Mouse (Mus musculus) lung, embryonic 15.5 days (tissue): ENCODE measurements at regions not wholly inside any gene's neighbourhood (a gene's known extent, or its start where the extent isn't known, plus 50 kb on each side); places are given as distances from the start of the nearest gene placed in this dataset.

Source experiments
- ATAC-seq: fragments of 200-750 bp; cut with Nextera tagmentation; 2 replicates; pipeline ENCODE4 v1.8.0; 2017; ENCODE audit warnings: moderate number of reproducible peaks, borderline replicate concordance; ENCODE audit not compliant: low FRiP score, low TSS enrichment; ENCODE audit errors: extremely low read depth
- H3K27ac ChIP-seq: fragments of 300-500 bp; sonication (generic); 2 replicates; pipeline ENCODE4 v1.5.1; 2015; ENCODE audit warnings: moderate library complexity, mild to moderate bottlenecking, inconsistent platforms
- H3K27me3 ChIP-seq: fragments of 300-500 bp; sonication (generic); 2 replicates; pipeline ENCODE4 v1.6.1; 2015; ENCODE audit warnings: inconsistent platforms
- H3K36me3 ChIP-seq: fragments of 300-500 bp; sonication (generic); 2 replicates; pipeline ENCODE4 v1.6.1; 2015; ENCODE audit warnings: inconsistent platforms
- H3K4me1 ChIP-seq: fragments of 300-500 bp; sonication (generic); 2 replicates; pipeline ENCODE4 v1.6.1; 2015; ENCODE audit warnings: inconsistent platforms
- H3K4me2 ChIP-seq: fragments of 300-500 bp; sonication (generic); 2 replicates; pipeline ENCODE4 v1.6.1; 2015; ENCODE audit warnings: inconsistent platforms, mild to moderate bottlenecking, moderate library complexity
- H3K4me3 ChIP-seq: fragments of 300-500 bp; sonication (generic); 2 replicates; pipeline ENCODE4 v1.5.1; 2015; ENCODE audit warnings: mild to moderate bottlenecking, inconsistent platforms
- H3K9ac ChIP-seq: fragments of 300-500 bp; sonication (generic); 2 replicates; pipeline ENCODE4 v1.6.1; 2015; ENCODE audit warnings: inconsistent platforms
- H3K9me3 ChIP-seq: fragments of 300-500 bp; sonication (generic); 2 replicates; pipeline ENCODE4 v1.6.1; 2016; ENCODE audit warnings: inconsistent platforms
- WGBS: fragments of 180-500 bp; shearing (Covaris S2); methylation state at CpG from one replicate; pipeline ENCODE4 v1.1.7; 2015; 5-methylcytosine and 5-hydroxymethylcytosine counted together

DNA sequence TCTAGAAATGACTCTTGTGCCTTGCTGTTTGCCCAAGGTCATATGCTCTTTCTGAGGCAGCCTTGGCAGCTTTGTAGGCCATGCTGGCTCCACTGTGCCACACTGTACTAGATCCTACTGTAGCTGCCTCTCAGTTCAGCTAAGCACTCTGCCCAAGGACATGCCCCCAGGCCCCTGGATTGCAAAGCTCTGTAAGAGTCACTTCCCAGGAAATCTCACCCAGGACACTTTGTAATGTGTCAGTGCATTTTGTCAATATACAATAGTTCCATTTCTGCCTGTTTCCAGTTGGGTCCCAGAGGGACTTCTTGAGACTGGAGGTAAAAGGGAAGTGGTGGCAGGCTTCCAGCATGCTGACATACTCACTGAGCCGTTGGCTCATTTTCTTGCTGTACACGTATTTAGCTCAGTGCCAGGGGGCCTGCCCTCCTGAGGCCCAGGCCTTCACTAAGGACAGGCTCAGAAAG, 287.6 kb upstream of the Eif4g2 start:
- Histone ChIP-seq H3K27ac (no peak overlapping the region), H3K4me3 (no peak overlapping the region), H3K27me3 (no peaks in the 10 kb centered on the region), H3K36me3 (no peaks in the 10 kb centered on the region), H3K9me3 (no peaks in the 10 kb centered on the region), H3K9ac (no peak overlapping the region), H3K4me1 (no peaks in the 10 kb centered on the region), H3K4me2 (no peak overlapping the region)
- 31% methylated on average over 2 of the region's 2 CpGs for WGBS
- no peak for ATAC-seq

- no peaks in the 10 kb centered on the region for H3K9me3 ChIP-seq
- WGBS: 38% methylated on average over 2 of the region's 2 CpGs
- H3K4me3 ChIP-seq: no peak overlapping the region
- no peaks in the 10 kb centered on the region for H3K4me1 ChIP-seq
- H3K27ac ChIP-seq: no peak overlapping the region
- no peak for ATAC-seq
- H3K36me3 ChIP-seq: no peaks in the 10 kb centered on the region
- no peaks in the 10 kb centered on the region for H3K27me3 ChIP-seq
- no peak overlapping the region for H3K4me2 ChIP-seq
- no peak overlapping the region for H3K9ac ChIP-seq
Observed at GRCm38 (mm10) chr7:111368296-111369004, 285.6 kb upstream of the Eif4g2 start.

- Histone ChIP-seq H3K9ac (no peak overlapping the region), H3K9me3 (no peaks in the 10 kb centered on the region), H3K4me3 (no peak overlapping the region), H3K27me3 (no peaks in the 10 kb centered on the region), H3K4me1 (no peaks in the 10 kb centered on the region), H3K4me2 (no peak overlapping the region), H3K27ac (no peak overlapping the region), H3K36me3 (no peaks in the 10 kb centered on the region)
- 69% methylated on average over 4 of the region's 4 CpGs for WGBS
- ATAC-seq: no peak
Observed at GRCm38 (mm10) chr7:111366951-111367653, 284.3 kb upstream of the Eif4g2 start.

- no peaks in the 10 kb centered on the region for H3K27me3 ChIP-seq
- no peak overlapping the region for H3K9ac ChIP-seq
- H3K4me2 ChIP-seq: no peak overlapping the region
- WGBS: 67% methylated on average over 5 of the region's 5 CpGs
- ATAC-seq: no peak
- no peaks in the 10 kb centered on the region for H3K9me3 ChIP-seq
- no peak overlapping the region for H3K4me3 ChIP-seq
- H3K4me1 ChIP-seq: no peaks in the 10 kb centered on the region
- no peaks in the 10 kb centered on the region for H3K36me3 ChIP-seq
- H3K27ac ChIP-seq: no peak overlapping the region
Observed at GRCm38 (mm10) chr7:111365384-111365783, 282.6 kb upstream of the Eif4g2 start.

- Histone ChIP-seq H3K4me2 (no peak overlapping the region), H3K9ac (no peak overlapping the region), H3K9me3 (no peaks in the 10 kb centered on the region), H3K4me3 (no peak overlapping the region), H3K36me3 (no peaks in the 10 kb centered on the region), H3K27me3 (no peaks in the 10 kb centered on the region), H3K4me1 (no peaks in the 10 kb centered on the region), H3K27ac (no peak overlapping the region)
- ATAC-seq: no peak
- WGBS: 74% methylated on average over 5 of the region's 5 CpGs
Observed at GRCm38 (mm10) chr7:111363206-111363605, 280.4 kb upstream of the Eif4g2 start.

GRCm38 (mm10) chr7:111362646-111363045, 279.8 kb upstream of the Eif4g2 start:
- H3K4me3 ChIP-seq: no peak overlapping the region
- H3K9me3 ChIP-seq: no peaks in the 10 kb centered on the region
- 71% methylated on average over 4 of the region's 4 CpGs for WGBS
- H3K36me3 ChIP-seq: no peaks in the 10 kb centered on the region
- no peak overlapping the region for H3K4me2 ChIP-seq
- no peak overlapping the region for H3K9ac ChIP-seq
- ATAC-seq: no peak
- H3K27me3 ChIP-seq: no peaks in the 10 kb centered on the region
- H3K27ac ChIP-seq: no peak overlapping the region
- H3K4me1 ChIP-seq: no peaks in the 10 kb centered on the region

GRCm38 (mm10) chr7:111355088-111355656, 272.3 kb upstream of the Eif4g2 start:
- Histone ChIP-seq H3K4me2 (no peak overlapping the region), H3K9ac (no peak overlapping the region), H3K36me3 (no peaks in the 10 kb centered on the region), H3K9me3 (no peaks in the 10 kb centered on the region), H3K4me3 (no peak overlapping the region), H3K27me3 (no peaks in the 10 kb centered on the region), H3K27ac (no peak overlapping the region), H3K4me1 (no peaks in the 10 kb centered on the region)
- 32% methylated on average over 2 of the region's 2 CpGs for WGBS
- ATAC-seq: no peak

- no peaks in the 10 kb centered on the region for H3K27me3 ChIP-seq
- no peak for ATAC-seq
- H3K4me1 ChIP-seq: no peaks in the 10 kb centered on the region
Observed at GRCm38 (mm10) chr7:111354066-111354465, 271.2 kb upstream of the Eif4g2 start.

GRCm38 (mm10) chr7:111352176-111352575, 269.3 kb upstream of the Eif4g2 start:
- ATAC-seq: no peak
- WGBS: 73% methylated on average over 2 of the region's 2 CpGs
- no peak overlapping the region for H3K4me2 ChIP-seq
- no peak overlapping the region for H3K4me3 ChIP-seq
- H3K4me1 ChIP-seq: no peaks in the 10 kb centered on the region
- H3K27ac ChIP-seq: no peak overlapping the region
- H3K27me3 ChIP-seq: no peaks in the 10 kb centered on the region
- no peaks in the 10 kb centered on the region for H3K36me3 ChIP-seq
- no peaks in the 10 kb centered on the region for H3K9me3 ChIP-seq
- H3K9ac ChIP-seq: no peak overlapping the region

More at GRCm38 (mm10) chr7:111354066-111354465, 271.2 kb upstream of the Eif4g2 start:
- Histone ChIP-seq H3K9ac (no peak overlapping the region), H3K4me3 (no peak overlapping the region), H3K9me3 (no peaks in the 10 kb centered on the region), H3K4me2 (no peak overlapping the region), H3K27ac (no peak overlapping the region), H3K36me3 (no peaks in the 10 kb centered on the region)
- WGBS: 76% methylated on average over 4 of the region's 4 CpGs

GRCm38 (mm10) chr7:111345117-111345516, 262.3 kb upstream of the Eif4g2 start:
- Histone ChIP-seq H3K27ac (no peak overlapping the region), H3K27me3 (no peaks in the 10 kb centered on the region), H3K4me2 (no peak overlapping the region), H3K9me3 (no peaks in the 10 kb centered on the region), H3K36me3 (no peaks in the 10 kb centered on the region), H3K9ac (no peak overlapping the region), H3K4me1 (no peaks in the 10 kb centered on the region), H3K4me3 (no peak overlapping the region)
- WGBS: 76% methylated on average over 1 of the region's 1 CpGs
- ATAC-seq: no peak

DNA sequence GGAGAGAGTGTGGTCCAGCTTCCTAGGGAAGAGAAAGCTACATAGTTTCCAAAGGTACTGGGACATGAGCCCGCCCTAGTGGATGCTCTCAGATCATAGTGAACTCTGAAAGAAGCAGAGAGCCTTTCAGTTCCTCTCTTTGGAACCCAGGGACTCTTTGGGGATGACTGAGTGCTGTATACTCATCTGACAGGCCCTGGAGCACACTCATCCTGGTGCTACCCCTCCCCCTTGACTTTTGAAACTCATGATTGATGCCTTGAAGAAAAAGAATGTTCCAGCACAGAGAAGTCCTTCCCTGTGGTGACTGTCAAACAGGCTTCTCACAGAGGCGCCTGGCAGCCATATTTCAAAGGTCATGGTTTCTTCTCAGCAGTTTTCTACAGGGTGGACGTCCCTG, 254.2 kb upstream of the Eif4g2 start:
- Histone ChIP-seq H3K4me1 (no peaks in the 10 kb centered on the region), H3K4me2 (no peak overlapping the region), H3K4me3 (no peak overlapping the region), H3K27me3 (no peaks in the 10 kb centered on the region), H3K27ac (no peak overlapping the region), H3K9me3 (no peaks in the 10 kb centered on the region), H3K36me3 (no peaks in the 10 kb centered on the region), H3K9ac (no peak overlapping the region)
- no peak for ATAC-seq
- WGBS: 51% methylated on average over 3 of the region's 3 CpGs

GRCm38 (mm10) chr7:111322901-111323300, 240.1 kb upstream of the Eif4g2 start:
- Histone ChIP-seq H3K4me3 (no peak overlapping the region), H3K9me3 (no peaks in the 10 kb centered on the region), H3K27me3 (no peaks in the 10 kb centered on the region), H3K27ac (no peak overlapping the region), H3K9ac (no peak overlapping the region), H3K4me2 (no peak overlapping the region), H3K36me3 (no peaks in the 10 kb centered on the region), H3K4me1 (no peaks in the 10 kb centered on the region)
- WGBS: 72% methylated on average over 6 of the region's 6 CpGs
- ATAC-seq: no peak
